Mouse (Mus musculus) cortical plate, adult 2 months (tissue): ENCODE results near the gene Nrip1. TPM values are rescaled to one million over a fixed set of nuclear protein-coding genes. Genes with fewer than 3 reads are reported as not detected.

ENCODE experiments used
- H3K27ac ChIP-seq: fragments of 200-500 bp; 2 replicates; pipeline ENCODE4 v1.5.1; 2012; ENCODE audit warnings: low read length, control low read depth, inconsistent platforms; ENCODE audit not compliant: insufficient read depth
- H3K4me1 ChIP-seq: fragments of 200-500 bp; 2 replicates; pipeline ENCODE4 v1.6.1; 2011; ENCODE audit warnings: low read length; ENCODE audit not compliant: control insufficient read depth, insufficient read depth
- H3K4me3 ChIP-seq: fragments of 200-500 bp; 2 replicates; pipeline ENCODE4 v1.5.1; 2011; ENCODE audit warnings: mild to moderate bottlenecking, low read length, control low read depth; ENCODE audit not compliant: insufficient read depth
- CTCF ChIP-seq: fragments of 200-500 bp; IDR thresholded peaks from 2 replicates; pipeline ENCODE4 v1.5.1; 2011; ENCODE audit warnings: mild to moderate bottlenecking, control low read depth, low read length; ENCODE audit not compliant: insufficient read depth; ENCODE audit errors: extremely low read depth
- POLR2A ChIP-seq: fragments of 200-500 bp; IDR thresholded peaks from 2 replicates; pipeline ENCODE4 v1.6.1; 2011; ENCODE audit warnings: mild to moderate bottlenecking, low read length, control low read depth; ENCODE audit not compliant: insufficient read depth; ENCODE audit errors: extremely low read depth
- polyA plus RNA-seq: library from polyadenylated mRNA; depleted of rRNA; stranded (reverse); fragments of >200 nt; gene quantifications from 2 replicates; pipeline ENCODE4 v1.2.3, GENCODE M21; 2012

Gene Nrip1
- polyA plus RNA-seq, 1 experiment: 7.7 TPM

- Histone ChIP-seq H3K27ac (no peak overlapping the region), H3K4me3 (no peak overlapping the region), H3K4me1 (no peaks in the 10 kb centered on the region; the same call in none of the 2 replicates)
- TF ChIP-seq POLR2A: no peak
- TF ChIP-seq CTCF: no peak
Measured at GRCm38 (mm10) chr16:76349053-76349452, 24.6 kb downstream of the Nrip1 start.

DNA sequence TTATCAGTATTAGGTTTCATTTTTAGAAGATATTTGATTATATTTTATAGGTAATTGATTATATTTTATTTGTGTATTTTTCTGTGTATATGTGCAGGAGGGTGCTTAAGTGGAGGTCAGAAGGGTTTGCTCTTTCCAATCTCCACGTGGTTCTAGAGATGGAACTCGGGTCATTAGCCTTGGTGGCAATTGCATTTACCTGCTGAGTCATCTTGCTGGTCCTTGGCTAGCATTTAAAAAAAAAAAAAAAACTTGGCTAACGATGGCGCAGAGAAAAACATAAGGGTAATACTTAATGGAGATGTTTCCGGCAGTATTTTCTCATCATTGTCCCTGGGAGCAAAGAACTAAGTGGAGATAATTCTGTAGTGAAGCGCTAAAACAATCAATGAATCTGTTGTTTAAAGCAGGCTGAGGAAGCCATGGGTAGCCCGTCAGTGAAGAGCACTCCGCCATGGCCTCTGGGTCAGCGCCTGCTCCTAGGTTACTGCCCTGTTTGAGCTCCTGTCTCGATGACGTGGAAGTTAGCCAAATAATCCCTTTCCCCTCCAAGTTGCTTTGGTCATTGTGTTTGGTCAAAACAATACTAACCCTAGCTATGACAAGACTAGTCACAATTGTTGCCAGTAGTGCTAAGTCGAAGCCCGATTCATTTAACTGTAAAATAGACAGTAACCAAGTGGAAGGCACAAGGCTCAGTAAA is 25.8 kb downstream of the Nrip1 start:
- no peak overlapping the region for H3K27ac ChIP-seq
- TF ChIP-seq POLR2A (no peak), CTCF (no peak)
- H3K4me3 ChIP-seq: no peak overlapping the region
- H3K4me1 ChIP-seq: no peaks in the 10 kb centered on the region; the same call in none of the 2 replicates

- Histone ChIP-seq H3K27ac (no peak overlapping the region), H3K4me1 (no peaks in the 10 kb centered on the region; the same call in none of the 2 replicates), H3K4me3 (no peak overlapping the region)
- TF ChIP-seq POLR2A (no peak), CTCF (no peak)
Measured at GRCm38 (mm10) chr16:76346371-76346770, 27.3 kb downstream of the Nrip1 start.

GRCm38 (mm10) chr16:76344761-76345368 is 28.8 kb downstream of the Nrip1 start:
- no peak overlapping the region for H3K4me3 ChIP-seq
- H3K4me1 ChIP-seq: no peaks in the 10 kb centered on the region; the same call in none of the 2 replicates
- no peak for TF ChIP-seq CTCF
- no peak for TF ChIP-seq POLR2A
- no peak overlapping the region for H3K27ac ChIP-seq

GRCm38 (mm10) chr16:76344030-76344429 is 29.6 kb downstream of the Nrip1 start:
- TF ChIP-seq POLR2A (no peak), CTCF (no peak)
- no peaks in the 10 kb centered on the region; the same call in 1 of the 2 replicates for H3K4me1 ChIP-seq
- no peak overlapping the region for H3K27ac ChIP-seq
- H3K4me3 ChIP-seq: no peak overlapping the region

DNA sequence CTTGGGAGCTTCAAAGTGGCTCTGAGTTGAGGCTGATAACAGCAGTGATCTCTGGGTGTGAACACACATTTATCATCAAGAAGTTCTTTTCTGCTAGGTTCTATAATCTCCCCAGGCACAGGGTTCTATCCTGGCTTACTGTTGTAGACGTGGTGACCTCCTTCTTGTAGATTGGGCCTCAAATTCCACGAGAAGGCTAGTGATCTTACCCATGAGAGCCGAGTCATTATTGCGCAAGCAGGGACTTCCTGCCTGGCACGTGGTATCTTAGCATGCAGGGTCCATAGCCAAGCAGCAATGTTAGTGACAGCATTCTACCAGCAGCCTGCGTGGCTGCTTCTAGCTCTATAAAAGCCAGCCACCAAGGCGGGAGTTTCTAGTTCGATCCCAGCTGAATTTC is 32.0 kb downstream of the Nrip1 start:
- no peak overlapping the region for H3K27ac ChIP-seq
- H3K4me1 ChIP-seq: 0 out of 2 replicates have a peak, but pooled peaks cover 6% of the 10 kb centered on the region
- TF ChIP-seq CTCF: no peak
- TF ChIP-seq POLR2A: no peak
- H3K4me3 ChIP-seq: no peak overlapping the region

DNA sequence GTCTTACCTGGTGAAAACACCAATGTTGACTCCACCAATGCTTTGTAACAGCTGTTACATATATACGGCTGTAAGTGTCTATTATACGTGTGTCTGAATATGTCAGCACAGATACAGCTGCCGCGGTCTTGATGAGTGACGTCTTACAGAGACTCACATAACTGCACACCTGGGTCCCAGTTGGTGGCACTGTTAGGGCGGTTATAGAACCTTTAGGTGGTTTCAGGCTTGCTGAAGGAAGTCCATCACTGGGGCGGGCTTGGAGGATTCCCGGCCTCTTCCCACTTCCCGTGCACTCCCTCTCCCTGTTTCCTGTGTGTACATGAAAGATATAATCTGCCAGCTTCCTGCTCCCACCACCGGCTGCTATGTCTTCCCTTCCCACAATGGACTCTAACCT is 34.4 kb downstream of the Nrip1 start:
- TF ChIP-seq POLR2A: no peak
- no peak for TF ChIP-seq CTCF
- Histone ChIP-seq H3K27ac (no peak overlapping the region), H3K4me3 (no peak overlapping the region), H3K4me1 (0 out of 2 replicates have a peak, but pooled peaks cover 6% of the 10 kb centered on the region)

- TF ChIP-seq POLR2A (no peak), CTCF (no peak)
- Histone ChIP-seq H3K4me3 (no peak overlapping the region), H3K4me1 (0 out of 2 replicates have a peak, but pooled peaks cover 6% of the 10 kb centered on the region), H3K27ac (no peak overlapping the region)
Measured at GRCm38 (mm10) chr16:76337351-76337750, 36.3 kb downstream of the Nrip1 start.

DNA sequence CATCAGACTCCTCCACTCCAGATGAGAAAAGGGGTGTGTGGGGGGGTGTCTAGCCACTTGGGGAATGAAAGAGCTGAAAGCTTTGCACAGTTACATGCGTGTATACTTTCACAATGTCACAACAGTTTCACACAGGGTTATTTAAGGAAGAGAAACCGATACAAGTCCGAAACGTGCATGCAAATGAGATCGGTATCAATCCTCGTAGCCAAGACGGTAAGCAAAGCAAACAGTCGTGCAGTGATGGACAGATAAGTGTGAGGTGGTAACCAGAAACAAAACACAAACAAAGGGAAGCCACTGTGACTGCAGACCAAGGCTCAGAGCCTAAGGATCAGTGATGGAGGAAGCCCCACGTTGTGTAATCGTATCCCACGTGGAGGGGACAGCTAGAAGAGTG is 36.7 kb downstream of the Nrip1 start:
- H3K4me1 ChIP-seq: 0 out of 2 replicates have a peak, but pooled peaks cover 6% of the 10 kb centered on the region
- H3K4me3 ChIP-seq: no peak overlapping the region
- H3K27ac ChIP-seq: no peak overlapping the region
- TF ChIP-seq CTCF: no peak
- no peak for TF ChIP-seq POLR2A

DNA sequence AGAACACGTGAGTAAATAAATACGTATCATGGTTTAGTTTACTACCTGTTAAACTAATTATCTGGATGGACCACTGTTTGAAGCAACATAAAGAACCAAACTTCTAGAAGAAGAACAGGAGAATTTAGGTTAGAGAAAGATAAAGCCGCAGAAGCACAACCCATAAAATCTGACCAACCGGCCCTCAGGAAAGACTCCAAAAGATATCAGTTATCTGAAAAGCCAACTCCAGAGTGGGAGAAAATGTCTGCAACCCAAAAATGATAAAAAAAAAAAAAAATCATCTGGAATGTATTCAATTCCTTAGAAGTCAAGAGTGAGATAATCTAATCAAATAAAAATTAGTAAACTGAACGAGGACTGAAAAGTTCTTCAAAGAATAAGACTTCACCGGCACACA is 37.7 kb downstream of the Nrip1 start:
- Histone ChIP-seq H3K27ac (no peak overlapping the region), H3K4me3 (no peak overlapping the region), H3K4me1 (peaks cover 6% of the 10 kb centered on the region; the same call in 1 of the 2 replicates)
- TF ChIP-seq CTCF (no peak), POLR2A (no peak)
